Comparison of ENCODE assay signal across 22 mouse cellular contexts in the genomic region with DNA sequence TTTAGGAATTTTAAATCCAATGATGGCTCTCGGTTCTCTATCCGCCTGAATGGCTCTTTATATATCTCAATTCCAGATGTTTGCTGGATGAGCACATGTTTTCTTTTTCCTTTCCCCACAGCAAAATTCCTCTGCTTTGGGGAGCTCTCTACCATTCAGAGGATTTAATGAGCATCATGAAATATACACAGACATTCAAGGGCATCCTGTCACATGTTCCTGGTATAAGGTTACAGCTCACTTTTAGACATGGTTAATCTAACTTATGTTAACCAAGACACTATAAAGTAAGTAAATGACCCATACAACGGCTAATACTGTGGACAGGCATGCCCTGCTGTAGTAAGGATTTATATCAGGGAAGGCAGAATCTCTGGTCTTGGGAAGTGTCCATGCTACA.
A peak's percentile ranks its signal among the peaks of the same experiment; 100 is the strongest.
DNase-seq lines count a peak whose midpoint lies in the region; ATAC-seq lines count a peak whose summit lies in the region.
"Had no signal": no experiment of that assay in that cellular context is flagged by ENCODE, and none has a peak within 500 bp of the region (broad histone marks: within the 10 kb centered on the region; RNA-seq: fewer than 3 reads in every experiment).

No protein-coding gene starts in this region.

- H3K27me3 ChIP-seq in limb, embryonic 11.5 days (ENCODE audit: control insufficient read depth, insufficient read depth, low read length), result no peaks in the 10 kb centered on the region
- H3K27me3 ChIP-seq in limb, embryonic 10.5 days (ENCODE audit: low read depth, poor library complexity, severe bottlenecking), result no peaks in the 10 kb centered on the region
- H3K27me3 ChIP-seq: heart, embryonic 13.5 days; hindbrain, embryonic 15.5 days; midbrain, embryonic 13.5 days had no signal

- 0 out of 2 replicates have a peak, but pooled peaks have one; percentile 35 for ATAC-seq in limb, embryonic 11.5 days (ENCODE audit: insufficient number of reproducible peaks, low FRiP score, low TSS enrichment, low read depth)
- ATAC-seq: activated CD4-positive, CD25-positive, alpha-beta regulatory T cell, adult 4 months; forebrain, postnatal 0 days; lung, postnatal 0 days; midbrain, embryonic 13.5 days had no signal

- no peak overlapping the region for H3K4me2 ChIP-seq in limb, embryonic 11.5 days (ENCODE audit: low read depth, severe bottlenecking)
- H3K4me2 ChIP-seq: heart, embryonic 13.5 days; hindbrain, embryonic 15.5 days; midbrain, embryonic 13.5 days had no signal

- no peak overlapping the region for H3K4me3 ChIP-seq in limb, embryonic 11.5 days (ENCODE audit: low read depth, low read length)
- H3K4me3 ChIP-seq in limb, embryonic 10.5 days, result no peak overlapping the region
- H3K4me3 ChIP-seq: forebrain, embryonic 10.5 days; heart, embryonic 13.5 days; hindbrain, embryonic 15.5 days; midbrain, embryonic 13.5 days had no signal

- H3K4me1 ChIP-seq in limb, embryonic 11.5 days (ENCODE audit: control insufficient read depth, insufficient read depth, low read length), result no peaks in the 10 kb centered on the region
- peaks cover 4% of the 10 kb centered on the region for H3K4me1 ChIP-seq in limb, embryonic 10.5 days
- H3K4me1 ChIP-seq: forebrain, embryonic 10.5 days; heart, embryonic 13.5 days; hindbrain, embryonic 15.5 days; midbrain, embryonic 13.5 days had no signal

- no peak overlapping the region for H3K27ac ChIP-seq in limb, embryonic 11.5 days (replicated peaks; ENCODE audit: low read depth, low read length)
- H3K27ac ChIP-seq in limb, embryonic 10.5 days, result no peak overlapping the region
- H3K27ac ChIP-seq: forebrain, embryonic 10.5 days; heart, embryonic 13.5 days; hindbrain, embryonic 15.5 days; midbrain, embryonic 13.5 days had no signal

- 39% methylated on average over 3 of the region's 3 CpGs for WGBS in limb, embryonic 11.5 days
- WGBS in limb, embryonic 10.5 days, result 53% methylated on average over 3 of the region's 3 CpGs

- DNase-seq in embryo, embryonic 10.5 days (ENCODE audit: low spot score), result peak; percentile 19
- no peak for DNase-seq in embryo, embryonic 9.5 days (ENCODE audit: extremely low spot score)
- no peak for DNase-seq in limb, embryonic 11.5 days (ENCODE audit: low spot score)
- no peak for DNase-seq in limb, embryonic 10.5 days (ENCODE audit: low spot score)
- peak; percentile 31 for DNase-seq in hindlimb bud, embryonic 11.5 days (ENCODE audit: extremely low spot score, low read depth, low spot score)
- DNase-seq in mesoderm, embryonic 11.5 days (ENCODE audit: low read depth, low spot score), result peak; percentile 55
- no peak for DNase-seq in cerebellum, adult 11-12 months
- no peak for DNase-seq in natural killer cell, adult 2 months (ENCODE audit: low spot score in 2 of 2)
- DNase-seq: adrenal gland, postnatal 14 days; cerebellum, postnatal 10 days; forebrain, postnatal 0 days; heart, adult 11 months; kidney, postnatal 14 days; liver; thymus, adult 18-20 months had no signal

- H3K9ac ChIP-seq in limb, embryonic 11.5 days (ENCODE audit: low read length), result no peak overlapping the region
- H3K9ac ChIP-seq: forebrain, postnatal 0 days; heart, embryonic 13.5 days; hindbrain, embryonic 15.5 days; midbrain, embryonic 13.5 days had no signal

- no peaks in the 10 kb centered on the region for H3K9me3 ChIP-seq in limb, embryonic 11.5 days (ENCODE audit: control insufficient read depth, low read length)
- no peaks in the 10 kb centered on the region for H3K9me3 ChIP-seq in limb, embryonic 10.5 days (replicated peaks)
- H3K9me3 ChIP-seq: forebrain, embryonic 10.5 days; G1E; heart, embryonic 13.5 days; hindbrain, embryonic 15.5 days; midbrain, embryonic 13.5 days had no signal

- no peaks in the 10 kb centered on the region for H3K36me3 ChIP-seq in limb, embryonic 11.5 days (ENCODE audit: control insufficient read depth, insufficient read depth, low read length)
- no peaks in the 10 kb centered on the region for H3K36me3 ChIP-seq in limb, embryonic 10.5 days
- H3K36me3 ChIP-seq: forebrain, embryonic 10.5 days; G1E; heart, embryonic 13.5 days; hindbrain, embryonic 15.5 days; midbrain, embryonic 13.5 days had no signal

Comparison
In these comparisons a context has a peak if more than half of its experiments do, and no peak if none do; other contexts are left out.
1. DNase-seq: peak in embryo, embryonic 10.5 days (single experiment), hindlimb bud, embryonic 11.5 days (single experiment) and mesoderm, embryonic 11.5 days (single experiment); none in embryo, embryonic 9.5 days (single experiment), limb, embryonic 11.5 days (single experiment), limb, embryonic 10.5 days (single experiment), cerebellum, adult 11-12 months (single experiment) and natural killer cell, adult 2 months (0 of 2).